Mouse (Mus musculus) midbrain, embryonic 10.5 days (tissue): ENCODE data around the gene Gm20388. TPM values are rescaled to one million over a fixed set of nuclear protein-coding genes. Genes with fewer than 3 reads are reported as not detected.

Experiments
- DNase-seq: peaks from one replicate; pipeline ENCODE4 v3.0.0-alpha.2; 2017; ENCODE audit warnings: low spot score
- H3K27ac ChIP-seq: fragments of 300-500 bp; sonication (generic); replicated peaks from 2 replicates; pipeline ENCODE4 v1.5.1; 2016; ENCODE audit warnings: mild to moderate bottlenecking
- H3K27me3 ChIP-seq: fragments of 300-500 bp; sonication (generic); 2 replicates; pipeline ENCODE4 v1.6.1; 2016; ENCODE audit warnings: low read depth, mild to moderate bottlenecking; ENCODE audit not compliant: poor library complexity, severe bottlenecking
- H3K36me3 ChIP-seq: fragments of 300-500 bp; sonication (generic); 2 replicates; pipeline ENCODE4 v1.6.1; 2016; ENCODE audit warnings: mild to moderate bottlenecking, moderate library complexity
- H3K4me1 ChIP-seq: fragments of 300-500 bp; sonication (generic); 2 replicates; pipeline ENCODE4 v1.6.1; 2016
- H3K4me3 ChIP-seq: fragments of 300-500 bp; sonication (generic); 2 replicates; pipeline ENCODE4 v1.5.1; 2016; ENCODE audit warnings: mild to moderate bottlenecking, moderate library complexity
- H3K9me3 ChIP-seq: fragments of 300-500 bp; sonication (generic); replicated peaks from 2 replicates; pipeline ENCODE4 v1.6.1; 2016; ENCODE audit warnings: mild to moderate bottlenecking
- whole genome bisulfite sequencing: fragments of 180-500 bp; shearing (Covaris S2); methylation state at CpG from one replicate; pipeline ENCODE4 v1.1.7; 2016; 5-methylcytosine and 5-hydroxymethylcytosine counted together
- polyA plus RNA-seq: library from polyadenylated mRNA; unstranded; fragments of >200 nt; fragmentation: Nextera tagmentation; extraction: Ambion mirVana; gene quantifications from 2 replicates; pipeline ENCODE4 v1.2.1, GENCODE M21; 2016

The Gm20388 gene
- polyA plus RNA-seq, 1 experiment from 2014 or later: 7.1 TPM

DNA sequence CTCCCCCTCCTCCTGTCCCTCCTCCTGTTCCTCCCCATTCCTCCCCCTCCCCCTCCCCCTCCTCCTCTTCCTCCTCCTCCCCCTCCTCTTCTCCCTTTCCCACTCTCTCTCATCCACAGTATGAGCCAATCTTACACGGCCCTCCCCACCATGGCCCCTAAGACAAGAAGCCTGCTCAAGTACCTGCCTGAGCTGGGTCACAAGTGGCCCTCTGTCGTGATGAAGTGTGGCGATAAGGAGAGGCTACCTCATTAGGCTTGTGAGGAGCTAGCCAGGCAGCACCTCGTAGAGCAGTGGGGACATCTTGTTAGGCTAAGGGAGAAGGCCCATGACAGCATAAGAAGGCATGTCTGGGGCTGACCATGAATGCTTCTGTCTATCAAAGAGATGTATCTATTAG lies 1762.5 kb downstream of the Gm20388 start:
- Histone ChIP-seq H3K27ac (no peak overlapping the region), H3K27me3 (peaks cover 5% of the 10 kb centered on the region; the same call in 1 of the 2 replicates), H3K4me3 (no peak overlapping the region), H3K36me3 (no peaks in the 10 kb centered on the region), H3K9me3 (no peaks in the 10 kb centered on the region), H3K4me1 (peaks cover 23% of the 10 kb centered on the region)
- WGBS: 66% methylated on average over 4 of the region's 4 CpGs
- no peak for DNase-seq

- no peak for DNase-seq
- no peaks in the 10 kb centered on the region for H3K27me3 ChIP-seq
- 83% methylated on average over 5 of the region's 5 CpGs for WGBS
- no peak overlapping the region for H3K4me3 ChIP-seq
- peaks cover 15% of the 10 kb centered on the region for H3K4me1 ChIP-seq
- H3K36me3 ChIP-seq: no peaks in the 10 kb centered on the region
- no peaks in the 10 kb centered on the region for H3K9me3 ChIP-seq
- no peak overlapping the region for H3K27ac ChIP-seq
Measured at GRCm38 (mm10) chr8:121673917-121674316, 1763.3 kb downstream of the Gm20388 start.

DNA sequence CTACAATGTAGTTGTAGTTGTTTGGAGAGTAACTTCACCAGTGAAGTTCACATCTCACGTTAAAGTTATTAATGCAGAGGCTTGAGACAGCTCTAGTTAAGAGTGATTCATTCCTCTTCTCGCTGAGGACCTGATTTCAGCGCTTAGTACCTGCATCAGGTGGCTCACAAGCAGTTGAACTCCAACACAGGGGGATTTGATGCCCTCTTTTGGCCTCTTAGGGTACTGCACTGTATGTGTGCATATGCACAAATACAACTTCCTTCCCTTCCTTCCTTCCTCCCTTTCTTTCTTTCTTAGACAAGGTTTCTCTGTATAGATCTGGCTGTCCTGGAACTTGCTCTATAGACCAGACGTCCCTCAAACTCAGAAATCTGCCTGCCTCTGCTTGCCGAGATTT lies 1763.9 kb downstream of the Gm20388 start:
- 0 out of 2 replicates have a peak, but pooled peaks cover 9% of the 10 kb centered on the region for H3K4me1 ChIP-seq
- H3K27me3 ChIP-seq: no peaks in the 10 kb centered on the region
- no peaks in the 10 kb centered on the region for H3K36me3 ChIP-seq
- no peak for DNase-seq
- WGBS: 63% methylated on average over 5 of the region's 5 CpGs
- H3K4me3 ChIP-seq: no peak overlapping the region
- no peak overlapping the region for H3K27ac ChIP-seq
- H3K9me3 ChIP-seq: no peaks in the 10 kb centered on the region

GRCm38 (mm10) chr8:121675161-121675560 lies 1764.5 kb downstream of the Gm20388 start:
- H3K9me3 ChIP-seq: no peaks in the 10 kb centered on the region
- no peaks in the 10 kb centered on the region for H3K36me3 ChIP-seq
- H3K27ac ChIP-seq: no peak overlapping the region
- H3K4me1 ChIP-seq: 0 out of 2 replicates have a peak, but pooled peaks cover 9% of the 10 kb centered on the region
- no peaks in the 10 kb centered on the region for H3K27me3 ChIP-seq
- WGBS: 79% methylated on average over 3 of the region's 3 CpGs
- no peak overlapping the region for H3K4me3 ChIP-seq
- DNase-seq: no peak

GRCm38 (mm10) chr8:121675701-121676100 lies 1765.1 kb downstream of the Gm20388 start:
- Histone ChIP-seq H3K27me3 (no peaks in the 10 kb centered on the region), H3K27ac (no peak overlapping the region)

GRCm38 (mm10) chr8:121678696-121679095 lies 1768.1 kb downstream of the Gm20388 start:
- no peak for DNase-seq
- Histone ChIP-seq H3K36me3 (no peaks in the 10 kb centered on the region), H3K27ac (no peak overlapping the region), H3K4me1 (0 out of 2 replicates have a peak, but pooled peaks cover 4% of the 10 kb centered on the region), H3K4me3 (no peak overlapping the region), H3K27me3 (no peaks in the 10 kb centered on the region), H3K9me3 (no peaks in the 10 kb centered on the region)
- 66% methylated on average over 5 of the region's 5 CpGs for WGBS

More at GRCm38 (mm10) chr8:121675701-121676100, 1765.1 kb downstream of the Gm20388 start:
- Histone ChIP-seq H3K4me3 (no peak overlapping the region), H3K9me3 (no peaks in the 10 kb centered on the region), H3K4me1 (0 out of 2 replicates have a peak, but pooled peaks cover 9% of the 10 kb centered on the region), H3K36me3 (no peaks in the 10 kb centered on the region)
- no peak for DNase-seq
- 63% methylated on average over 20 of the region's 20 CpGs for WGBS

DNA sequence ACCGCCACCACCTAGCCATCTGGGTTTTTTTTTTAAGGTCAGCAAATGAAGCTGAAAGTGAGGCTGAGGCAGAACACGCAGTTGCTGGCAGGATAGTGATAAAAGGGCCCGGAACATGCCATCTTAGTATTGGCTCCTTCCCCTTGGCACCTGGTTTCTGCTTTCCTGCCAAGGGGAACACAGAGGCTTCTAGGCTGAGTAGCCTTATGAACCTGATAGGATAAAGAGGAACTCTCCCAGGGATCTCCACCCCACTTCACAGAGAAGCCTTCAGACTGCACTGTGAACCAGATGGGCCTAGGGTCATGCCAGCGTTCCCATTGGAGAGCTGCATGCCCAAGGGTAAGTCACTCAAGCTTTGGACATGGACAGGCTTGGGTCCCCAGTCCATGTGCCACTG lies 1770.3 kb downstream of the Gm20388 start:
- H3K4me1 ChIP-seq: no peaks in the 10 kb centered on the region
- no peaks in the 10 kb centered on the region for H3K27me3 ChIP-seq
- no peak for DNase-seq
- no peaks in the 10 kb centered on the region for H3K9me3 ChIP-seq
- H3K36me3 ChIP-seq: no peaks in the 10 kb centered on the region
- H3K4me3 ChIP-seq: no peak overlapping the region
- H3K27ac ChIP-seq: no peak overlapping the region
- 91% methylated on average over 4 of the region's 4 CpGs for WGBS

DNA sequence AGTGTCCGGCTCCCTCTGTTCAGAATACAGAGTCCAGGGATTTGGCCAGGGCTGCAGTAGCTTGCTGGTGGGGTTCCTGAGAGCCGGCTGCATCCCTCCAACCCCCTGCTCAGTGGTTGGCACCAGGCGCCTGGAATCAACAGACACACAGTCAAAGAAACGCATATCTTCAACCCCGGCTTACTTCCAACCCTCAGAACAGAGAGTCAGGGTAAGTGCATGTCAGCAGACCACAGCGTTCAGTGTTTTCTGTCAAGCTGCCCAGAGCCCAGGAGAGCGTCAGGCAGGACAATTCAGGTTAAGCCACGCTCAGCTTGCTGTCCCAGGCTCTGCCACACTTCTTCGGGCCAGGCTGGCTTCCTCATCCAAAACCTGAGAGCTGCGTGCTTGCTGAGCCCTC lies 1770.8 kb downstream of the Gm20388 start:
- WGBS: 62% methylated on average over 10 of the region's 10 CpGs

GRCm38 (mm10) chr8:121683083-121683832 lies 1772.6 kb downstream of the Gm20388 start:
- H3K4me1 ChIP-seq: peaks cover 10% of the 10 kb centered on the region
- no peak for DNase-seq
- WGBS: 83% methylated on average over 10 of the region's 10 CpGs

More for the DNA sequence above, 1770.8 kb downstream of the Gm20388 start:
- no peaks in the 10 kb centered on the region for H3K9me3 ChIP-seq
- DNase-seq: no peak
- H3K27me3 ChIP-seq: no peaks in the 10 kb centered on the region
- no peak overlapping the region for H3K4me3 ChIP-seq
- H3K36me3 ChIP-seq: no peaks in the 10 kb centered on the region
- no peaks in the 10 kb centered on the region for H3K4me1 ChIP-seq
- H3K27ac ChIP-seq: no peak overlapping the region

DNA sequence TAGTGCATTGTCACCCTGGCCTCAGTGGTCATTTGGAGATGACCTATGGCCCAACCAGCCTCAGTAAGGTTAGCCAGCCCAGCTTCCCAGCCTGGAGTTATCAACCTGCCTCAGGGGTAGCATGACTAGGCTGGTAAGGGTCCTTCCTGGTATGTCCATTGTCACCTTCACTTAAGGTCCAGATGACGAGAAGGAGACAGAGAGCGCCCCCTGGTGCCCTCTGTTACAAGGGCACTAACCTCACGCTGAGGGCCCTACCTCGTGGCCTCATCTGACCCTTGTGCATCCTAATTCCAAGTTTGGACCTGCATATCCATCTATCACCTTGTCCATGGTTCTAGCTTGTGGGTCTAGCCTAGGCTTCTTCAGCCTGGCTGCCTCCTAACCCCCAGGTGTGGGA lies 1774.8 kb downstream of the Gm20388 start:
- Histone ChIP-seq H3K4me3 (no peak overlapping the region), H3K27ac (no peak overlapping the region), H3K9me3 (no peaks in the 10 kb centered on the region), H3K36me3 (no peaks in the 10 kb centered on the region), H3K27me3 (no peaks in the 10 kb centered on the region), H3K4me1 (peaks cover 22% of the 10 kb centered on the region)
- DNase-seq: peak; percentile 53
- 23% methylated on average over 4 of the region's 4 CpGs for WGBS

More at GRCm38 (mm10) chr8:121683083-121683832, 1772.6 kb downstream of the Gm20388 start:
- no peaks in the 10 kb centered on the region for H3K36me3 ChIP-seq
- H3K9me3 ChIP-seq: no peaks in the 10 kb centered on the region
- H3K4me3 ChIP-seq: no peak overlapping the region
- H3K27me3 ChIP-seq: no peaks in the 10 kb centered on the region
- no peak overlapping the region for H3K27ac ChIP-seq

GRCm38 (mm10) chr8:121687455-121688161 lies 1777.0 kb downstream of the Gm20388 start:
- H3K27me3 ChIP-seq: no peaks in the 10 kb centered on the region
- no peaks in the 10 kb centered on the region for H3K9me3 ChIP-seq
- no peaks in the 10 kb centered on the region for H3K36me3 ChIP-seq
- H3K4me3 ChIP-seq: no peak overlapping the region
- 56% methylated on average over 14 of the region's 14 CpGs for WGBS
- H3K4me1 ChIP-seq: peaks cover 22% of the 10 kb centered on the region
- DNase-seq: peak; percentile 49
- H3K27ac ChIP-seq: peak overlapping the region; percentile 63

GRCm38 (mm10) chr8:121688496-121688895 lies 1777.9 kb downstream of the Gm20388 start:
- Histone ChIP-seq H3K36me3 (no peaks in the 10 kb centered on the region), H3K4me1 (peaks cover 22% of the 10 kb centered on the region), H3K27ac (peak overlapping the region; percentile 63), H3K27me3 (no peaks in the 10 kb centered on the region), H3K4me3 (no peak overlapping the region), H3K9me3 (no peaks in the 10 kb centered on the region)
- DNase-seq: no peak
- WGBS: 42% methylated on average over 5 of the region's 5 CpGs

GRCm38 (mm10) chr8:121694453-121694852 lies 1783.8 kb downstream of the Gm20388 start:
- Histone ChIP-seq H3K4me3 (no peak overlapping the region), H3K27ac (no peak overlapping the region), H3K9me3 (no peaks in the 10 kb centered on the region), H3K4me1 (peaks cover 18% of the 10 kb centered on the region), H3K36me3 (no peaks in the 10 kb centered on the region), H3K27me3 (no peaks in the 10 kb centered on the region)
- peak; percentile 52 for DNase-seq
- WGBS: 49% methylated on average over 4 of the region's 4 CpGs
